Mouse (Mus musculus): ENCODE measurements around the gene Gm8374.
"Not testable (repeated sequence)": the region's sequence is repeated elsewhere in the genome, so short reads cannot be mapped to it uniquely, and the experiment has no call there.

- TF ChIP-seq CHD2 (IDR thresholded peaks at IDR 0.05; ENCODE audit: low read depth, low read length); ZNF384 (IDR thresholded peaks at IDR 0.05; ENCODE audit: low read depth, low read length); HCFC1 (IDR thresholded peaks at IDR 0.05; ENCODE audit: borderline replicate concordance, insufficient read depth, low read length); ZC3H11A (IDR thresholded peaks at IDR 0.05; ENCODE audit: borderline replicate concordance, low read depth, low read length): not testable (repeated sequence)
Measured at GRCm38 (mm10) chr14:7315093-7315492, 49.8 kb downstream of the Gm8374 start.
